Mouse (Mus musculus) liver, embryonic 11.5 days (tissue): ENCODE data around the gene Btnl1. TPM values are rescaled to one million over a fixed set of nuclear protein-coding genes. Genes with fewer than 3 reads are reported as not detected.

Experiments used
- ATAC-seq: fragments of 200-750 bp; cut with Nextera tagmentation; replicated peaks from 2 replicates; pipeline ENCODE4 v1.8.0; 2017; ENCODE audit warnings: moderate number of reproducible peaks, mild to moderate bottlenecking, moderate TSS enrichment, moderate library complexity; ENCODE audit not compliant: low FRiP score
- DNase-seq: peaks from one replicate; pipeline ENCODE4 v3.0.0-alpha.2; 2017; ENCODE audit warnings: low spot score
- H3K27ac ChIP-seq: fragments of 300-500 bp; sonication (generic); 2 replicates; pipeline ENCODE4 v1.5.1; 2014; ENCODE audit warnings: mild to moderate bottlenecking, low read depth, low read length, control low read depth
- H3K27me3 ChIP-seq: fragments of 300-500 bp; sonication (generic); replicated peaks from 2 replicates; pipeline ENCODE4 v1.6.1; 2014; ENCODE audit warnings: low read length, mixed read lengths; ENCODE audit not compliant: control insufficient read depth, insufficient read depth
- H3K36me3 ChIP-seq: fragments of 300-500 bp; sonication (generic); 2 replicates; pipeline ENCODE4 v1.6.1; 2014; ENCODE audit warnings: mild to moderate bottlenecking, low read length, moderate library complexity, mixed read lengths; ENCODE audit not compliant: control insufficient read depth, insufficient read depth
- H3K4me1 ChIP-seq: fragments of 300-500 bp; sonication (generic); replicated peaks from 2 replicates; pipeline ENCODE4 v1.6.1; 2014; ENCODE audit warnings: low read length, mixed read lengths; ENCODE audit not compliant: control insufficient read depth, insufficient read depth
- H3K4me2 ChIP-seq: fragments of 300-500 bp; sonication (generic); 2 replicates; pipeline ENCODE4 v1.6.1; 2014; ENCODE audit warnings: mild to moderate bottlenecking, control low read depth, moderate library complexity
- H3K4me3 ChIP-seq: fragments of 300-500 bp; sonication (generic); 2 replicates; pipeline ENCODE4 v1.5.1; 2014; ENCODE audit warnings: low read depth, low read length, control low read depth
- H3K9ac ChIP-seq: fragments of 300-500 bp; sonication (generic); 2 replicates; pipeline ENCODE4 v1.6.1; 2014; ENCODE audit warnings: low read depth, low read length, control low read depth
- H3K9me3 ChIP-seq: fragments of 300-500 bp; sonication (generic); 2 replicates; pipeline ENCODE4 v1.6.1; 2016; ENCODE audit warnings: low read length, inconsistent platforms, mixed read lengths; ENCODE audit not compliant: control insufficient read depth
- WGBS: fragments of 180-500 bp; shearing (Covaris S2); extraction: QIAGEN DNeasy Blood & Tissue Kit; methylation state at CpG from one replicate; pipeline ENCODE4 v1.1.7; 2014; 5-methylcytosine and 5-hydroxymethylcytosine counted together
- polyA plus RNA-seq: library from polyadenylated mRNA; unstranded; fragments of >200 nt; fragmentation: Nextera tagmentation; extraction: Ambion mirVana; gene quantifications from 2 replicates; pipeline ENCODE4 v1.2.1, GENCODE M21; 2014

Btnl1 gene
- not detected in 2 replicates for polyA plus RNA-seq

GRCm38 (mm10) chr17:34376847-34377246 is at the start of gene Btnl1:
Btnl1 (plus strand) TSS chr17:34377132.
- ATAC-seq (no peak), DNase-seq (no peak)
- H3K27ac ChIP-seq: no peak within 1 kb of the TSS
- no peaks in the 10 kb centered on the region for H3K4me1 ChIP-seq
- no peak within 1 kb of the TSS for H3K4me3 ChIP-seq
- H3K4me2 ChIP-seq: no peak within 1 kb of the TSS
- 64% methylated on average over 2 of the region's 2 CpGs for WGBS
- no peaks in the 10 kb centered on the region for H3K36me3 ChIP-seq
- H3K9me3 ChIP-seq: no peaks in the 10 kb centered on the region
- peaks cover 2% of the 10 kb centered on the region for H3K27me3 ChIP-seq
- no peak within 1 kb of the TSS for H3K9ac ChIP-seq

- Histone ChIP-seq H3K9ac (no peak overlapping the region), H3K4me3 (no peak overlapping the region), H3K27me3 (no peaks in the 10 kb centered on the region; the same call in 1 of the 2 replicates), H3K4me1 (no peaks in the 10 kb centered on the region), H3K4me2 (no peak overlapping the region), H3K27ac (no peak overlapping the region), H3K9me3 (no peaks in the 10 kb centered on the region), H3K36me3 (no peaks in the 10 kb centered on the region)
- ATAC-seq (no peak), DNase-seq (no peak)
- 47% methylated on average over 2 of the region's 2 CpGs for WGBS
Observed at GRCm38 (mm10) chr17:34329807-34330206, 47.1 kb upstream of the Btnl1 start.

- H3K9me3 ChIP-seq: no peaks in the 10 kb centered on the region
- no peak overlapping the region for H3K27ac ChIP-seq
- 83% methylated on average over 1 of the region's 1 CpGs for whole genome bisulfite sequencing
- no peaks in the 10 kb centered on the region for H3K4me1 ChIP-seq
- H3K4me2 ChIP-seq: no peak overlapping the region
- no peaks in the 10 kb centered on the region for H3K27me3 ChIP-seq
- no peak for ATAC-seq
- no peak overlapping the region for H3K9ac ChIP-seq
- DNase-seq: no peak
- no peaks in the 10 kb centered on the region for H3K36me3 ChIP-seq
- no peak overlapping the region for H3K4me3 ChIP-seq
Observed at GRCm38 (mm10) chr17:34331200-34331599, 45.7 kb upstream of the Btnl1 start.

- no peaks in the 10 kb centered on the region for H3K4me1 ChIP-seq
- no peak overlapping the region for H3K27ac ChIP-seq
- WGBS: 37% methylated on average over 3 of the region's 3 CpGs
- H3K27me3 ChIP-seq: no peaks in the 10 kb centered on the region; the same call in 1 of the 2 replicates
- H3K36me3 ChIP-seq: no peaks in the 10 kb centered on the region
- no peak overlapping the region for H3K4me2 ChIP-seq
- no peaks in the 10 kb centered on the region for H3K9me3 ChIP-seq
- no peak overlapping the region for H3K4me3 ChIP-seq
- no peak for ATAC-seq
- no peak overlapping the region for H3K9ac ChIP-seq
- no peak for DNase-seq
Observed at GRCm38 (mm10) chr17:34340619-34341402, 36.1 kb upstream of the Btnl1 start.

GRCm38 (mm10) chr17:34344882-34345281 is 32.0 kb upstream of the Btnl1 start:
- no peak overlapping the region for H3K27ac ChIP-seq
- DNase-seq (no peak), ATAC-seq (no peak)
- no peak overlapping the region for H3K4me2 ChIP-seq
- no peak overlapping the region for H3K9ac ChIP-seq
- H3K4me3 ChIP-seq: no peak overlapping the region
- H3K27me3 ChIP-seq: no peaks in the 10 kb centered on the region; the same call in 1 of the 2 replicates
- H3K36me3 ChIP-seq: no peaks in the 10 kb centered on the region
- WGBS: 81% methylated on average over 4 of the region's 4 CpGs
- H3K9me3 ChIP-seq: no peaks in the 10 kb centered on the region
- H3K4me1 ChIP-seq: no peaks in the 10 kb centered on the region

- H3K36me3 ChIP-seq: no peaks in the 10 kb centered on the region
- no peak for DNase-seq
- H3K4me1 ChIP-seq: no peaks in the 10 kb centered on the region
- WGBS: 81% methylated on average over 7 of the region's 7 CpGs
- no peak overlapping the region for H3K4me3 ChIP-seq
- no peak overlapping the region for H3K4me2 ChIP-seq
- H3K9ac ChIP-seq: no peak overlapping the region
- H3K27me3 ChIP-seq: no peaks in the 10 kb centered on the region; the same call in 1 of the 2 replicates
- no peak overlapping the region for H3K27ac ChIP-seq
- ATAC-seq: no peak
- no peaks in the 10 kb centered on the region for H3K9me3 ChIP-seq
Observed at GRCm38 (mm10) chr17:34345486-34345885, 31.4 kb upstream of the Btnl1 start.

- 52% methylated on average over 3 of the region's 3 CpGs for WGBS
- Histone ChIP-seq H3K9me3 (no peaks in the 10 kb centered on the region), H3K4me2 (no peak overlapping the region), H3K27me3 (no peaks in the 10 kb centered on the region; the same call in 1 of the 2 replicates), H3K27ac (no peak overlapping the region), H3K9ac (no peak overlapping the region), H3K36me3 (no peaks in the 10 kb centered on the region), H3K4me3 (no peak overlapping the region), H3K4me1 (no peaks in the 10 kb centered on the region)
- DNase-seq: no peak
- no peak for ATAC-seq
Observed at GRCm38 (mm10) chr17:34346041-34346440, 30.9 kb upstream of the Btnl1 start.

GRCm38 (mm10) chr17:34347606-34348308 is 29.2 kb upstream of the Btnl1 start:
- DNase-seq (no peak), ATAC-seq (no peak)
- no peak overlapping the region for H3K4me3 ChIP-seq
- no peak overlapping the region for H3K4me2 ChIP-seq
- no peaks in the 10 kb centered on the region for H3K36me3 ChIP-seq
- no peaks in the 10 kb centered on the region for H3K4me1 ChIP-seq
- no peak overlapping the region for H3K9ac ChIP-seq
- H3K27ac ChIP-seq: no peak overlapping the region
- no peaks in the 10 kb centered on the region for H3K9me3 ChIP-seq
- no peaks in the 10 kb centered on the region for H3K27me3 ChIP-seq
- WGBS: 50% methylated on average over 6 of the region's 6 CpGs
